Mouse (Mus musculus): ENCODE data around the gene Aaed1.

Gene Aaed1

DNA sequence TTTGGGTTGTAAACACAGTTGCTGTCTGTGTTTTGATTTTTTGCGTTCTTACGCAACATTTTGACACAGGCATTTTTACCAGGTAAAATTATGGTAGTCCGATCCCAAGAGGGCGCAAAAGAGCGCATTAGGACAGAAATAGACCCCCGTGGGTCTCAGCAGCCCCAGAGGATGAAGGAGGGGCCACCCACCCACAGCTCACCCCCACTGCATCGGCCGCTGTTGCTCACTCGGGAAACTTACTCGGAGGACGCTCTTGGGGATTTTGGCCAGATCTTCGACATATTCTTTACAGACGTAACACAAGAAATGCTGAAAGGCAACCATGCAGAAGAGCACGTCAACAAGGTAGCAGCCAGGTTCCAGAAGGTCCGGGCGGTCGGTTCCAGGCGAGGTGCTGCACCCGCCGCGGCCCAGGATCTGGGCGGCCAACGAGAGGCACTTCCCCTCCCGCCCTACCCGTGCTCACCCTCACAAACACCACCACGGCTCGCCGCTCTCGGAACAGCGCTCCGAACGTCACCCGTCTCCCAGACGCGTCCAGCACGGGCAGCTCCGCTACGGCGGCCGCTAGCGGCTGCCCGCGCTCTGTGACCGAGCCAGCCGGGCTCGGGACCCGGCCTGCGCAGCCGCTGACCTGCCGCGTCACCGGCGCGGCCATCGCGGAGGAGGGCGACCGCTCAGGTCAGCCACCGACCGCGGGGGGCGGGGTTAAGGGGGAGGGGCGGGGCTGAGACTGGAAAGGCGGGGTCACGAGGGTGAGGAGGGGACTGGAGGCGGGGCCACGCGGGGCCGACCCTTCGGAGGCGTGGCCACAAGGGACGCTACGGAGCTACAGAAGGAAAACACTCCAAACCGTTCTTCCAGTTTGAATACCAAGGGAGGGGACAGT, at the start of gene Aaed1:
Gene Aaed1 (minus strand): TSS at position 687 of the 892 bp plus-strand sequence.
- DNase-seq (ENCODE audit: low spot score in 2 of 2), result peak; percentile 83 to 86

DNA sequence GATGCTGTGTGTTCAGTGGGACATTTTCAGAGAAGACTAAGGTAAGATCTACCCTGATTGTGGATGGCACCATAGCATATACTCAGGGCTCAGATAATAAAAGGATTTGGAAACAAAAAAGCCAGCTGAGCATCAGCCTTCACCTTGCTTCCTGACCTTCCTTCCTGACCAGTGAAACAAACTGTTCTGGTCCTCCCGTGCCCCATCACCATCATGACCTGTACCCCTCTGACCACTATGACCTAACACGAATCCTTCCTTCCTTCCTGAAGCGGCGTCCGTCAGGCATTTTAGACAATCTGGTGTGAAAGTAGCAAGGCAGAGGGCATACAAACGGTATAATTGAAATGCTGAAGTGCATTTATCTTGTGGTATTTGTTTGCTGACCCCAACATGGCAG, 49.6 kb upstream of the Aaed1 start:
- DNase-seq (ENCODE audit: low spot score in 2 of 2), result no peak

DNA sequence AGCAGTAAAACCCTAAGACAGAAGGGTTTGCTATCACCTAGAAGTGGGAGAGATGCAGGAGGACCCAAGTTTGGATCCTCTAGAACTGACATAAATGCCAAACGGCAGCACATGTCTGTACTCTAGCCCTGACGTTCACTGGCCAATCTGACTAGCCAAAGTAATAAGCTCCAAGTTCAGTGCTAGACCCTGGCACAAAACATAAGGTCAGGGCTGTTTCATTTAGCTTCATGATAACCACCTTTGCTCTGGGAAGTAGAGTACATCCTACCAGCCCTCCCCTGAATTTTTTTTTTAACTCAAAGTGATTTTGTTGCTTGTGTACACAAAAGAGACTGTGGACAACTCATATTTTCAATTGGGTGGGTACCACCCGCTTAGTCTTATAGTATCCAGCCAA, 48.5 kb upstream of the Aaed1 start:
- no peak for DNase-seq (ENCODE audit: low spot score in 2 of 2)

DNA sequence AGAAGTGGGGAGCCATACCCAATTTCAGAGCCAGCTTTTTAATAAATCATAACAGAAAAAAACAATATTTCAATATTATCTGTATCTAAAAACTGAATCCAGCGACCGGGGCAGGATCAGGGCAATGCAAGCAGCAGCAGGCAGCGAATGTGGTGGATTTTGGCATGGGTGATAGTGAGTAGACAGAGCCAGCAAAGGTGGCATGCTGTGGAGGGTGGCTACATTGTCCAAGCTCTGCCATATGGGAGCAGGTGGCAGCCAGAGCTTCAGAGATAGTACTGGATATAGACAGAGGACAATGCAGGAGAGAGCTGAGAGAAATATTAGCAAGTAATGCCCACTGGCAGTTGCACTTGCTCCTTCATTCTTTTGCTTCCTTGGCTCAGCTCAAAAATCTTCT, 47.2 kb upstream of the Aaed1 start:
- no peak for DNase-seq (ENCODE audit: low spot score in 2 of 2)

DNA sequence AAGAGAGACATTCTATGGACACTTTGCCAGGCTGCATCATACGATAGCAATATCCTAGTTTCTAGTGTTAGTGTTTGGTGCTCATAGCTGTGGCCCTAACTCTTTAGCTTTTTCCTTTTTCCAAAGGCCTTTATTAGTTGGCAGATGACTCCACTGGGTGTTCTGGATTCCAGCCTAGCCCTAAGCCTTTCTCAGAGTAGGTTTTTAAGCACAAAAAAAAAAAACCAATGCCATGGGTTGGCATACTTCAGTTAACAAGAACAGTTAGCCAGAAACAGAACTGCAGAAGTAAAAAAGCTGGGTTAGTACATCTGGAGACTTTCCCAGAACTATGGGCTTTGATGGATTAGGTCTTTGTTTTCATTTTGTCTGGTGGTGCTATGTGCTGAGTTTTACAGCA, 46.0 kb upstream of the Aaed1 start:
- no peak for DNase-seq (ENCODE audit: low spot score in 2 of 2)

DNA sequence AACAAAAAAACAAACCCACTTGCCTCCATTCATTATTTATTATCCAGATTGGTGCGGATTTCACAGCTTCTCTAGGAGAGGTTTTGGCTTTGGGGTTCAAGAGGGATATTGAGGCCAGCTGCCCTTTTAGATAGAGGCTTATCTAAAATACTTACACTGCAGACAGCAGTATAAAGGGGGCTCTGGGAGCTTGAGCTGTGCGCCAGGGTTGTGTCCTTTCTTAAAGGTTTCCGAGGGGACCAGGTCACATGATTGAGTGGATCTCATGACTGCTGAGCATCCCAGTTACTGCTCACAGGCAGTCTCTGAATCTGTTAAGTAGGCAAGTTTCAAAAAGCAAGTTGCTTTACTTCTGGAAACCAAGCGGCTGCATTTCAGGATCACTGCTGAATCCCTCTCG, 44.9 kb upstream of the Aaed1 start:
- no peak for DNase-seq (ENCODE audit: low spot score in 2 of 2)

DNA sequence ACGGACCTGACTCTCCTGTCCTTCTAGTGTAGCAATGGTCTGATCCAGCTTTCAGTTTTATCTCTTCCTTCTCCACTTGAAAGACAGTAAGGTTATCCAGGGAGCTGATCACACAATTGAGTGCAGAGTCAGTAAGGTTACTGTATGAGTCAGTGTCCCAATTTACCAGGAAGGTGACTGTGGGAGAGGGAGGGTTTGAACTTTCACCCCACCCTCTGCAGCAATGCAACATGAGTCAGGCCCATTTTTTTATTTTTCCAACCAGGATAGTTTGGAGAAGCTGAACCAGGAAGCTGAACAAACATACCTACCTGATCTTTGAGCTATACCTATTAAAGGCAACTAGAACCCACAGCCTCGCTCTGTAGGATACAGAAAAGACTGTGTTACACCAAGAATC, 37.0 kb upstream of the Aaed1 start:
- no peak for DNase-seq (ENCODE audit: low spot score in 2 of 2)

DNA sequence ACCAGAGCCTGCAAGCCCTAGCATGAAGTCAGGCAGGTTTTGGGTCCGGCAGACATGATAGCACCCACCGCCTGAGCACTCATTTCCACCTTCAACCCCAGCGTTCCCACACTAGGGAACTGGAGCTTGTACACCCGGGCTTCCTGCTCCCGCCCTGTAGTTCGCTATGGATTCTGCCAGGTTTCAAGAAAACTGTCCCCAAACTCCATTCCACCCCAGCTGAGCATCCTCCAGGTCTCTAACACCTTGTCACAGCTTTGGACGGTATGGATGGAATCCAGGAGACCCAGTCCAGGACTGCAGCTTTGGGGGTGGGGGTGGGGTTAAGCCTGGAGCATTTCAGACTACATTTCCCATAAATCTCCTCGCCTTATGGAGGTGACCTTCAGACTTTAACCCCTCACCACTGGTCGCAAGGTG, 31.6 kb upstream of the Aaed1 start:
- DNase-seq (ENCODE audit: low spot score in 2 of 2), result no peak

DNA sequence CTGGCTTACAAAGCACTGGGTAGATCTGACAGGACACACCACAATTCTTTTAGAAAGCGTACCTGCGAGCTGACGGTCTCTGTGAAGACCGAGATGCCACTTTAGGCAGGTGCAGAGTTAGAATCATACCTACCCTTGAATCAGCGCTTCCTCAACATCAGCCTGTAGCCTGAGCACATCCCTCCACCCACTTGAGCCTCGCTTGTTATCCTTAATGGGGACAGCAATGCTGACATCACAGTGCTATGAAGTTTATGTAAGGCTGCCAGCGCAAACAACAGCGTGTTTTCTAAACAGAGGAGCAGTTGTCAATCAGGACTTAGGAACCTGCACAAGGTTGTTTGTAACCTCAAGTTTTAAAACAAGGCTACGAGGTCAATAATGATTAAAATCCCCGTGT, 31.1 kb upstream of the Aaed1 start:
- DNase-seq (ENCODE audit: low spot score in 2 of 2), result no peak

DNA sequence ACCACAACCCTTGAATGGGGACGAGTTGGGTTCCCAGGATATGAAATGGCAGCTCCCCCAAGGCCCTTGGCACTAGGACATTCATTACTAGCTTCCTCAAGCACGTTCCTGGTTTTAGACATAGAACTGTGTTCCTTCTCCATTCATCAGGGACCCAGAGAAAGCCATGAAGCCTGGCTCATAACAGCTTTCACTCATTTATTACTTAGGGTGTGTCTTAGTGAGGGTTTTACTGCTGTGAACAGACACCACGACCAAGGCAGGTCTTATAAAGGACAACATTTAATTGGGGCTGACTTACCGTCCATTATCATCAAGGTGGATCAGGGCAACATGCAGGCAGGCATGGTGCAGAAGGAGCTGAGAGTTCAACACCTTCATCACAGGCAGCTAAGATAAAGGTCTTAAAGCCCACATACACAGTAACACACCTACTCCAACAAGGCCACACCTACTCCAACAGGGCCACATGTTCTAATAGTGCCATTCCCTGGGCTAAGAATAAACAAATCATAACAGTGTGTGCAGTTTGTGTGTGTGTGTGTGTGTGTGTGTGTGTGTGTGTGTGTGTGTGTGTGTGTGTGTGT, 23.1 kb upstream of the Aaed1 start:
- no peak for DNase-seq (ENCODE audit: low spot score in 2 of 2)

DNA sequence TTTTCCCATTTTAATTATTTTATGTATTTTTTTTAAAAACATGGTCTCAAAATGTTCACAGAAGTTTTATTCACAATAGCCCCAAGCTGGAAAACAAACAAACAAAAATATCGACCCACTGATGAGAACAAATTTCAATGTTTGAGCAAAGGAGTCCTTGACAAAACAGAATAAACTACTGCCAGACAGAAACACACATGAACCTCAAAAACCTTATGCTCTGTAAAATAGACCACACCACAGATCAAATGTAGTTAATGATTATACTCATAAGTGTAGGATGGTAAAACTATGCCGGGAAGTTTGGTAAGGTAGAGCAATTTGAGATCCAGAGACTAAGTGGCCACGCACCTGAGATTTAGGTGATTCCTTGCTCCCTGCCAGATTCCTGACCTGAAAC, 20.6 kb upstream of the Aaed1 start:
- DNase-seq (ENCODE audit: low spot score in 2 of 2), result no peak

DNA sequence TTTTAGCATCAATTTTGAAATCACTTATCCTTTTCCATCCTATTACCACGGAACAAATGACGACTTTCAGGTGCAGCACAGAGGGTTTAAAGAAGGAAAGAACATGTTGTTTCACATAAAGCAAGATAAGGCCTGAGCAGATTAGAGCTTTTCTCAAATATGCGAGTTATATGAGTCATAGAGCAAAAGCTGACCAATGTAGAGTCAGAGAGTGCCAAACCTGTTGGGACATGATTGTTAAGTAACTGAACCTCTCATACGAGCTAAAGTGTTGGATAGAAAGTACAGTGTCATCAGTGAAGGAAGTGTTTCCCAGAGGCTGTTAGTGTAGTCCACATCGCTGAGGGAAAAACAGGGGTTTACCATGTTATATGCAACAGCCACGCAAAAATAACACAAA, 19.8 kb upstream of the Aaed1 start:
- no peak for DNase-seq (ENCODE audit: low spot score in 2 of 2)

DNA sequence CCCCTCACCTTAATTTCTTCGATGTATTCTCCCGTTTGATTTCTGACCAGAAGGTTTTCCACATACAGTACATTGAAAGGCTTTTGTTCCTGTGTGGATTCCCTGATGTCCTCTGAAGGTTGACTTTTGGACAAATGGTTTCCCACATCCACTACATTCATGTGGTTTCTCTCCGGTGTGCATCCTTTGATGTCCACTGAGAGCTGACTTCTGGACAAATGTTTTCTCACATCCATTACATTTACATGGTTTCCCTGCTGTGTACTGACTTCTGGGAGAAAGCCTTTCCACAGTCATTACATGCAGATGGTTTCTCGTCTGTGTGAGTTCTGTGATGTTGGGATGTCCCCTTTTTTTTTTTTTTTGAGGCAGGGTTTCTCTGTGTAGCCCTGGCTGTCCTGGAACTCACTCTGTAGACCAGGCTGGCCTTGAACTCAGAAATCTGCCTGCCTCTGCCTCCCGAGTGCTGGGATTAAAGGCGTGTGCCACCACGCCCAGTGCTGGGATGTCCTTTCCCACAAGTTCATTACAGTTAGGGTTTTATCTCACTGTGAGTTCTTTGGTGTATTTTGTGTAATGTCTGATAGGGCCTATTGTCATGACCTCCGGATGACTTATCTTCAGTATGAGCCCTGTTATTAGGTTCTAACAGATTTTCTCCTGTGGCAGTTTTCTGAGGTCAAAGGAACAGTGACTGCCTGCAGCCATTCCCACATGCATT, 10.2 kb upstream of the Aaed1 start:
- DNase-seq (ENCODE audit: low spot score in 2 of 2), result no peak

DNA sequence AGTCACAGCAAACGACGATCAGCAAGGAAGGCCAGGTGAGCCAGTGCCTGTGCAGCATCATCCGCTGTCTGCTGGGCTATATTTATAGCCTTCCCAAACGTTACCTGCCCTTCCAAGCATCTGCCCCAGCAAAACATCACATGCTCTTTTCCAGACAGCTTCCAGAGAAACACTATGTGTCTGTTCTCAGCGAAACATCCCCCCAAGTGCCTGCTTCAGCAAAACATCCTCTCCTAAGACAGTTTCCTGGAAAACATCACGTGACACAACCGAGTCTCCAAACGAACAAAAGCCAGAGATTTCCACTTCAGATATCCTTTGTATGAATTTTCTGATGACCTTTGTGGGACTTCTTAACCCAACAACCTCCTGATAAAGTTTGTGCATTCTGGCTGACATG, 7.8 kb upstream of the Aaed1 start:
- DNase-seq (ENCODE audit: low spot score in 2 of 2), result no peak

DNA sequence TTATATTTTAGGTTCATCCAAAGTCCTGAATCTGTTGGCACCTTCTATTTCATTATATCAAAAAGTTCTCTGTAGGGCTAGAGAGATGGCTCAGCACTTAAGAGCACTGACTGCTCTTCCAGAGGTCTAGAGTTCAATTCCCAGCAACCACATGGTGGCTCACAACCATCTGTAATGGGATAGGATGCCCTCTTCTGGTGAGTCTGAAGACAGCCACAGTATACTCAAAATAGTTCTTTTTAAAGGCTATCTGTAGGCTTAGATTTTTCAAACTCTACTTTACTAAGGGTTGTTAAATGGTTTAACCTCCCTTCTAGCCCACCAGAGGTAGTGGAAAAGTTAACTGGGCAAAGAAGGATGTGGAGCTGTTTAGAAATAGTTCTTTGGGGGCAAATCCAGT, 7.3 kb upstream of the Aaed1 start:
- DNase-seq (ENCODE audit: low spot score in 2 of 2), result no peak

DNA sequence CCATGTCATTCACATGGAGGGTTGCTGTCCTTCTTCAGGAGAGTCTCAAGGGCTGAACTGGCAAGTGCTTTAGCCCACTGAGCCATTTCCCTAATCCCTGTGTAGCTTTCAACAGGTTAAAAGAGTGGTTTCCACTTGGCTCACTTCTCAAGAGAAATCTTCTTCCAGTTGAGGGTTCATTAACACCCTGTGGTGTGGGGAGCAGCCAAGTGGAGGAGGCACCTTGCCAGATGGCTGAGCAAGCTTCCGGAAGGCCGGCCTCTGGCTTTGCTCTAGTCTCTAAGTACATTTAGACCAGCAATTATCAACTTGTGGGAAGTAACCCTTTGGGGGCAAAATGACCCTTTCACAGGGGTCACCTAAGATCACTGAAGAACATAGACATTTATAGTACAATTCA, 5.8 kb upstream of the Aaed1 start:
- DNase-seq (ENCODE audit: low spot score in 2 of 2), result no peak

DNA sequence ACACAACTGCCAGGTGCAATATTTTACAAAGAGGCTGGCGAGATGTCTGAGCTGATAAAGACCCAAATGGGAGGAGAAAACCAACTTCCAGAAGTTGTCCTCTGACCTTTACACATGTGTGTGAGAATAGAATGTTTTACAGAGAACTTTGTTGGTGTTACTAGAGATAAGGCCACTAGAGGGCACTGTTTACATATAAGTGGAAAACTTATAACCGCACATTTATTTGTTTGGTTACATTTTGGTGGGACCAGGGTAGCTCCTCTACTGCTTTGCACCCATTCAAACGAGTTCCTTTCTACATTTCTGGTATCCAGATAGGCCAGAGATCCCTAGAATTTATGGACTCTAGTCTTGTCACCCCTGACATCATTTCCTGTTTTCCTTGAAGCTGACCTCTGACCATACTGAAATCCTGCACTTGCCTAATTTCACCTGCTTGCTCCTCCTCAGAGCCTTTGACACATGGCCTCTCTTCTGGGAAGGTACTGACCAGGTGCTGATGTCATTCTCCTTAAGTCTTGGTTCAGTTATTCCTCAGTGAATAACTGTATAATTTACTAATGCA, 3.1 kb upstream of the Aaed1 start:
- peak in 1 of 2 experiments; percentile 49 for DNase-seq (ENCODE audit: low spot score in 2 of 2)

DNA sequence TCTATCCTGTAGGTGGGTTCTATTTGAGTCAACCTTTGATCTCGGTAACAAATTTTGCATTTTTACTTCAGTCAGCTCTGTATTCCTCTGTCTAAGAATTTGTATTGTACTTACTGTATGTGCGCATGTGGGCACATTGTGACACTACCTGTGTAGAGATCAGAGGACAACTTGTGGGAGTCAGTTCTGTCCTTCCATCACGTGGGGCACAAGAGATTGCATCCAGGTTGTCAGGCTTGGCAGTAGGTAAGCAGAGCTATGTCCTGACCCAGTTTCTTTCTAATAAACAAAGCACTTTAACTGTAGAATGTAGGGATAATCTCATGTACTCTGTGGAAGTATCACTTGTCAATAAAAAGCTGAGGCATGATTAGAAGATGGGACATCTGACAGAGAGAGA, 1.5 kb upstream of the Aaed1 start:
- no peak for DNase-seq (ENCODE audit: low spot score in 2 of 2)

DNA sequence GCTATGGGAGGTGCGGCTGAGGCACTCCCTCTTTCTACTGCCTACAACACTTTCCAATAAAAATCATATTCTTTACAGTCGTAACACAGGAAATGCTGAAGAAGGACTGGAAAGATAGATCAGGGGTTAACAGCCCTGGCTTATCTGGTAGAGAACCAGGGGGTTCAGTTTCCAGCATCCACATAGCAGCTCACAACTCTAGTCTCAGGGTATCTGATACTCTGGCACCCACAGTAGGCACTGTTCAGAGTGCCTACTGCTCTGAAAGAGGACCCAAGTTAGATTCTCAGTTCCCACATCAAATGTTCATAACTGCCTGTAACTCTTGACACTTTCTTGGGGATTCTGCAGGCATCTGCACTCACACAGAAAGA, 393 bp upstream of the Aaed1 start:
- no peak for DNase-seq (ENCODE audit: low spot score in 2 of 2)

DNA sequence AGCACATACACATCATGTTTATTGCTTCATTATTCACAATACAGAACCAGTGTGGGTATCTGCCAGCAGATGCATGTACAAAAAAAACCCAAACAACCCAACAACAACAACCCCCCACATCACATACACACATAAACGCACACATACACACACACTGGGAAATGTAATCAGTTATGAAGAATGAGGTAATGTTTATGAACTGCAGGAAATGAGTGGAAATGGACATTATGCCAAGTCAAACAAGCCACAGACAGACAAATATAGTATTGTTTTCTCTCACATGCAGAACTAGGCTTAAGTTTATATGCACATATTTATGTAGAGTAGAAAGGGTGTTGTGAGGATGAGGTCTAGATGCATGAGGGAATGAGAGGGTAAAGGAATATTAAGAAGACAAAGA, 1.2 kb downstream of the Aaed1 start:
- no peak for DNase-seq (ENCODE audit: low spot score in 2 of 2)

DNA sequence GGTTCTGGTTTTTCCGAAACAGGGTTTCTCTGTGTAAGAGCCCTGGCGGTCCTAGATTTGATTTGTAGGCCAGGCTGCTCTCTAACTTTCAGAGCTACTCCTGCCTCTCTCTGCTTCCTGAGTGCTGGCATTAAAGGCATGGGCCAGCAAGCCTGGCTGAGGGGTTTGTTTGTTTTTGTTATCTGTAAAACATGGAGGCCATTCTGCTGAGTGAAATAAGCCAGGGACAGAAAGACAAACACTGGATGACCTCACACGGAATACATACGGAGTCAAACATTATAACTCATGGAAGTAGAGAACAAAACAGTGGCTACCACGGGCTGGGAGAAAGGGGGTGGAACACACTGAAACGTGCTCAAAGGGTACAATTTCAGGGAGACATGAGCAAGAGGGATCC, 1.9 kb downstream of the Aaed1 start:
- no peak for DNase-seq (ENCODE audit: low spot score in 2 of 2)

DNA sequence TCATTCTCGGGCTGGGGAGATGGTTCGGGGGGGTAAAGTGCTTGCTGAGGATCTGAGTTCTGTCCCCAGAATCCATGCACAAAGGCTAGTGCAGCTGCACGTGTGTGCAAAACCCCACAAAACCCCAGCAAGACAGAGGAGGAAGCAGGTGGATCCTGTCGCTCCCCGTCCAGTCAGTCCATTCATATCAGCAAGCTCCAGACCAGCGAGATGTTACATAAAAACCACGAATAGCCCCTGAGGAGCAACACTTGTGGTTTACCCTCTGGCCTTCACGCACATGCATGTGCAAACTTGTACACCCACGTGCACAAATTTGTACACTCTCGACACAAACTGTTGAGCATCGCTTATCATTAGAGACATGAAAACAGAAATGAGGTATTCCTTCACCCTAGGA, 2.7 kb downstream of the Aaed1 start:
- DNase-seq (ENCODE audit: low spot score in 2 of 2), result no peak

DNA sequence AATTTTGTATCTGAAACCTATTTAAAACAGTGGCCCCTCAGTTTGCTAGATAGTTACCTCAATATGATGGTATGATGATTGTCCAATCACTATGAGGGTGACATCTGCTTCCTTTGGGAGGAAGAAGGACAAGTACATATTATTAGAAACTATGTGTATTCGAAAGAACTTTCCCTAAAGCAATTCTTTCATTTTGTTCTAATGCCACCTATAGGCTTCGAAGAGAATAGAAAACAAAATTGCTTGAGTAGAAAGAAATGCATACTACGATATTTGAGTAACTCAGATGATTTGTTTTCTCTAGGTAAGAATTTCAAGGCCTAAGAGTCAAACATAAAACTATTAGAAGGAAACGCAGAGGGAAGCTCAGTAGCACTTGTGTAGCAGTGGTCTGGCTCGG, 3.5 kb downstream of the Aaed1 start:
- no peak for DNase-seq (ENCODE audit: low spot score in 2 of 2)

Measured in spleen, postnatal 36 days (tissue).